Mouse (Mus musculus): ENCODE measurements around the gene Spata25. TPM values are rescaled to one million over a fixed set of nuclear protein-coding genes. Genes with fewer than 3 reads are reported as not detected.

Gene Spata25
- total RNA-seq, 4 experiments from 2014 or later: 0.66 to 1.2 (median 0.80) TPM; not detected in 1

- DNase-seq (ENCODE audit: low spot score): no peak
Measured at GRCm38 (mm10) chr2:164783926-164784581, 44.3 kb downstream of the Spata25 start.

GRCm38 (mm10) chr2:164781876-164782275, 46.5 kb downstream of the Spata25 start:
- no peak for DNase-seq (ENCODE audit: low spot score)

GRCm38 (mm10) chr2:164779481-164780086, 48.8 kb downstream of the Spata25 start, which contains the start of gene Tnnc2:
Gene Tnnc2 (minus strand): TSS chr2:164779967.
- DNase-seq (ENCODE audit: low spot score): no peak

GRCm38 (mm10) chr2:164778809-164779208, 49.5 kb downstream of the Spata25 start:
- no peak for DNase-seq (ENCODE audit: low spot score)

- DNase-seq (ENCODE audit: low spot score): no peak
Measured at GRCm38 (mm10) chr2:164778015-164778287, 50.4 kb downstream of the Spata25 start.

- no peak for DNase-seq (ENCODE audit: low spot score)
Measured at GRCm38 (mm10) chr2:164777246-164778014, 50.9 kb downstream of the Spata25 start.

GRCm38 (mm10) chr2:164776801-164777200, 51.5 kb downstream of the Spata25 start:
- DNase-seq (ENCODE audit: low spot score): no peak

Other genes with a start within 250 kb of the Spata25 start
- gene Wfdc6a, start 243.1 kb downstream of the Spata25 start, total RNA-seq (2022): under 1 TPM in 1 of 4 experiments, not detected in 3; 0.49 TPM
- not detected for gene Eppin, start 234.9 kb downstream of the Spata25 start, total RNA-seq (2022)
- not detected for gene Wfdc6b, start 215.0 kb downstream of the Spata25 start, total RNA-seq (2022)
- gene Wfdc8, start 214.9 kb downstream of the Spata25 start, total RNA-seq (2022): not detected
- gene Wfdc16, start 189.7 kb downstream of the Spata25 start, total RNA-seq (2022): not detected
- gene Wfdc10, start 172.5 kb downstream of the Spata25 start, total RNA-seq (2022): not detected
- not detected for gene Wfdc9, start 172.0 kb downstream of the Spata25 start, total RNA-seq (2022)
- gene Wfdc11, start 154.4 kb downstream of the Spata25 start, total RNA-seq (2022): not detected
- under 1 TPM in 1 of 4 experiments, not detected in 3; 0.24 TPM for gene Wfdc13, start 143.4 kb downstream of the Spata25 start, total RNA-seq (2022)
- gene Spint4, start 130.0 kb downstream of the Spata25 start, total RNA-seq (2022): not detected
- not detected for gene Spint5, start 113.2 kb downstream of the Spata25 start, total RNA-seq (2022)
- under 1 TPM in 2 of 4 experiments, not detected in 2; 0.30 to 0.83 TPM for gene Wfdc3, start 82.6 kb downstream of the Spata25 start, total RNA-seq (2022)
- 10 to 100 TPM; 20.4 to 28.2 (median 26.9) TPM for gene Dnttip1, start 82.6 kb downstream of the Spata25 start, total RNA-seq (2022)
- 1 to 10 TPM in 2 of 4 experiments, under 1 TPM in 2; 0.47 to 2.7 (median 1.4) TPM for gene Ube2c, start 58.6 kb downstream of the Spata25 start, total RNA-seq (2022)
- gene Tnnc2, start 48.6 kb downstream of the Spata25 start, total RNA-seq (2022): 1 to 10 TPM; 2.9 to 7.2 (median 3.1) TPM
- gene Snx21, start 42.7 kb downstream of the Spata25 start, total RNA-seq (2022): 10 to 100 TPM; 23.1 to 24.9 (median 23.5) TPM
- gene Acot8, start 23.7 kb downstream of the Spata25 start, total RNA-seq (2022): 10 to 100 TPM; 12.3 to 13.3 (median 12.6) TPM
- 1 to 10 TPM; 2.2 to 2.7 (median 2.5) TPM for gene Zswim3, start 23.4 kb downstream of the Spata25 start, total RNA-seq (2022)
- 1 to 10 TPM; 4.6 to 6.1 (median 5.1) TPM for gene Zswim1, start 5.9 kb downstream of the Spata25 start, total RNA-seq (2022)
- gene Ctsa, start 4.3 kb upstream of the Spata25 start, total RNA-seq (2022): 100 to 1,000 TPM in 3 of 4 experiments, 10 to 100 TPM in 1; 94.7 to 106 (median 103) TPM
- 10 to 100 TPM; 53.8 to 59.3 (median 58.1) TPM for gene Neurl2, start 4.9 kb upstream of the Spata25 start, total RNA-seq (2022)
- 10 to 100 TPM; 32.8 to 40.4 (median 35.7) TPM for gene Pltp, start 29.2 kb upstream of the Spata25 start, total RNA-seq (2022)
- gene Pcif1, start 50.8 kb upstream of the Spata25 start, total RNA-seq (2022): 10 to 100 TPM; 23.3 to 34.7 (median 33.0) TPM
- gene Zfp335, start 83.2 kb upstream of the Spata25 start, total RNA-seq (2022): 1 to 10 TPM; 7.6 to 8.5 (median 8.2) TPM
- gene Mmp9, start 112.2 kb upstream of the Spata25 start, total RNA-seq (2022): 1 to 10 TPM in 2 of 4 experiments, under 1 TPM in 2; 0.84 to 1.2 (median 0.98) TPM
- gene Slc12a5, start 132.3 kb upstream of the Spata25 start, total RNA-seq (2022): 1 to 10 TPM; 1.2 to 4.2 (median 2.8) TPM
- 10 to 100 TPM; 15.2 to 18.9 (median 18.6) TPM for gene Ncoa5, start 206.3 kb upstream of the Spata25 start, total RNA-seq (2022)
- gene Cd40, start 227.1 kb upstream of the Spata25 start, total RNA-seq (2022): 1 to 10 TPM; 1.6 to 2.4 (median 1.9) TPM